Mouse (Mus musculus): ENCODE measurements around the gene Gstm2.

DNA sequence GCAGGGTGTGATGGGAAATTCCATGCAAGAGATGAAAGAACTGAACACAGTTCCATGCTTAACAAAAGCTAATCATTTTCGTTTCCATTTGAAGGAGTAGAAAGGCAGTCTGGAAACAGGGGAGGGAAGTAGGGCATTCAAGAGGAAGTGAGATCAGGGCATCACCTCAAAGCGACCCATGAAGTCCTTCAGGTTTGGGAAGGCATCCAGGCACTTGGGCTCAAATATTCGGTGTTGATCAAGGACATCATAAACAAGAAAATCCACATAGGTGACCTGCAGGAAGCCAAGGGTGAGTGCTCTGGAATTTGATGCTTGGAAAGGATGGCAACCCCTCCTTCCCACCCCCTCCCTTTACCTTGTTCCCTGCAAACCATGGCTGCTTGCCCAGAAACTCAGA lies 2.5 kb downstream of the Gstm2 start:
- TF ChIP-seq CTCF (IDR thresholded peaks at IDR 0.05) = no peak
- no peak for TF ChIP-seq POLR2A (IDR thresholded peaks at IDR 0.05; ENCODE audit: insufficient read depth, low read depth, low read length)
- TF ChIP-seq EP300 (IDR thresholded peaks at IDR 0.05; ENCODE audit: insufficient read depth, low read depth, low read length) = no peak

Measured in heart, adult 2 months (tissue).